Mouse (Mus musculus): ENCODE data around the gene Pex1. TPM values are rescaled to one million over a fixed set of nuclear protein-coding genes. Genes with fewer than 3 reads are reported as not detected.

Pex1 gene
- polyA plus RNA-seq, 1 experiment from 2014 or later, result 7.7 TPM

GRCm38 (mm10) chr5:3657085-3657484 lies 61.2 kb downstream of the Pex1 start, which contains the start of gene Gatad1:
Gene Gatad1 (minus strand): TSS chr5:3657185.
- 77% methylated on average over 5 of the region's 5 CpGs for WGBS
- Histone ChIP-seq H3K27me3 (replicated peaks; ENCODE audit: control insufficient read depth, insufficient read depth, low read length) (no peaks in the 10 kb centered on the region), H3K27ac (ENCODE audit: low read depth, low read length) (no peak within 1 kb of the TSS), H3K4me3 (ENCODE audit: low read depth, low read length) (no peak within 1 kb of the TSS), H3K36me3 (ENCODE audit: control insufficient read depth, insufficient read depth, low read length) (no peaks in the 10 kb centered on the region), H3K9me3 (ENCODE audit: control insufficient read depth, low read length) (no peaks in the 10 kb centered on the region), H3K4me2 (no peak within 1 kb of the TSS), H3K9ac (ENCODE audit: low read depth, low read length) (no peak within 1 kb of the TSS), H3K4me1 (replicated peaks; ENCODE audit: control insufficient read depth, insufficient read depth, low read length) (no peaks in the 10 kb centered on the region)
- DNase-seq (ENCODE audit: low spot score), result no peak
- ATAC-seq (replicated peaks; ENCODE audit: low FRiP score), result no peak

GRCm38 (mm10) chr5:3665225-3665624 lies 69.4 kb downstream of the Pex1 start:
- peaks cover 6% of the 10 kb centered on the region; the same call in 1 of the 2 replicates for H3K4me1 ChIP-seq (replicated peaks; ENCODE audit: control insufficient read depth, insufficient read depth, low read length)
- H3K27ac ChIP-seq (ENCODE audit: low read depth, low read length), result no peak overlapping the region
- no peaks in the 10 kb centered on the region for H3K36me3 ChIP-seq (ENCODE audit: control insufficient read depth, insufficient read depth, low read length)
- 90% methylated on average over 2 of the region's 2 CpGs for WGBS
- ATAC-seq (replicated peaks; ENCODE audit: low FRiP score), result no peak
- H3K9me3 ChIP-seq (ENCODE audit: control insufficient read depth, low read length), result no peaks in the 10 kb centered on the region
- H3K4me3 ChIP-seq (ENCODE audit: low read depth, low read length), result no peak overlapping the region
- DNase-seq (ENCODE audit: low spot score), result no peak
- H3K9ac ChIP-seq (ENCODE audit: low read depth, low read length), result no peak overlapping the region
- no peaks in the 10 kb centered on the region for H3K27me3 ChIP-seq (replicated peaks; ENCODE audit: control insufficient read depth, insufficient read depth, low read length)
- no peak overlapping the region for H3K4me2 ChIP-seq

GRCm38 (mm10) chr5:3666585-3666984 lies 70.7 kb downstream of the Pex1 start:
- no peaks in the 10 kb centered on the region for H3K36me3 ChIP-seq (ENCODE audit: control insufficient read depth, insufficient read depth, low read length)
- no peak overlapping the region for H3K9ac ChIP-seq (ENCODE audit: low read depth, low read length)
- H3K27me3 ChIP-seq (replicated peaks; ENCODE audit: control insufficient read depth, insufficient read depth, low read length), result no peaks in the 10 kb centered on the region
- H3K4me1 ChIP-seq (replicated peaks; ENCODE audit: control insufficient read depth, insufficient read depth, low read length), result peaks cover 6% of the 10 kb centered on the region; the same call in 1 of the 2 replicates
- WGBS, result 79% methylated on average over 12 of the region's 12 CpGs
- no peak for DNase-seq (ENCODE audit: low spot score)
- no peak overlapping the region for H3K4me2 ChIP-seq
- no peaks in the 10 kb centered on the region for H3K9me3 ChIP-seq (ENCODE audit: control insufficient read depth, low read length)
- ATAC-seq (replicated peaks; ENCODE audit: low FRiP score), result no peak
- H3K27ac ChIP-seq (ENCODE audit: low read depth, low read length), result no peak overlapping the region
- no peak overlapping the region for H3K4me3 ChIP-seq (ENCODE audit: low read depth, low read length)

- 44% methylated on average over 6 of the region's 6 CpGs for WGBS
- H3K4me2 ChIP-seq, result peak overlapping the region; percentile 31
- H3K9me3 ChIP-seq (ENCODE audit: control insufficient read depth, low read length), result no peaks in the 10 kb centered on the region
- H3K36me3 ChIP-seq (ENCODE audit: control insufficient read depth, insufficient read depth, low read length), result no peaks in the 10 kb centered on the region
- ATAC-seq (replicated peaks; ENCODE audit: low FRiP score) (peak; percentile 69), DNase-seq (ENCODE audit: low spot score) (no peak)
- no peaks in the 10 kb centered on the region for H3K27me3 ChIP-seq (replicated peaks; ENCODE audit: control insufficient read depth, insufficient read depth, low read length)
- H3K4me3 ChIP-seq (ENCODE audit: low read depth, low read length), result no peak overlapping the region
- no peak overlapping the region for H3K9ac ChIP-seq (ENCODE audit: low read depth, low read length)
- H3K27ac ChIP-seq (ENCODE audit: low read depth, low read length), result no peak overlapping the region
- peaks cover 6% of the 10 kb centered on the region; the same call in 1 of the 2 replicates for H3K4me1 ChIP-seq (replicated peaks; ENCODE audit: control insufficient read depth, insufficient read depth, low read length)
These were observed 74.2 kb downstream of the Pex1 start for GRCm38 (mm10) chr5:3669938-3670554.

Small RNAs within 50 kb of the gene (microRNA-seq; reads per million reads assigned to microRNA genes)
- not detected for gene Gm26238 (ENCODE audit: borderline number of aligned reads)

Other genes with a start within 250 kb of the Pex1 start
- 26.2 and 28.4 TPM in 2 replicates for gene Fam133b, start 52.2 kb upstream of the Pex1 start, polyA plus RNA-seq (2014; fragmentation: Nextera tagmentation; extraction: Ambion mirVana)
- gene 1700109H08Rik, start 24.5 kb upstream of the Pex1 start, polyA plus RNA-seq (2014; fragmentation: Nextera tagmentation; extraction: Ambion mirVana), result 1.8 and 3.1 TPM in 2 replicates
- 12.7 and 13.0 TPM in 2 replicates for gene Rbm48, start 519 bp downstream of the Pex1 start, polyA plus RNA-seq (2014; fragmentation: Nextera tagmentation; extraction: Ambion mirVana)
- not detected in 2 replicates for gene Tmbim7, start 55.1 kb downstream of the Pex1 start, polyA plus RNA-seq (2014; fragmentation: Nextera tagmentation; extraction: Ambion mirVana)
- 43.2 and 45.7 TPM in 2 replicates for gene Gatad1, start 61.1 kb downstream of the Pex1 start, polyA plus RNA-seq (2014; fragmentation: Nextera tagmentation; extraction: Ambion mirVana)
- 10.4 and 11.3 TPM in 2 replicates for gene Ankib1, start 206.9 kb downstream of the Pex1 start, polyA plus RNA-seq (2014; fragmentation: Nextera tagmentation; extraction: Ambion mirVana)
- gene Krit1, start 207.1 kb downstream of the Pex1 start, polyA plus RNA-seq (2014; fragmentation: Nextera tagmentation; extraction: Ambion mirVana), result 38.2 and 38.8 TPM in 2 replicates
- gene Lrrd1, start 249.1 kb downstream of the Pex1 start, polyA plus RNA-seq (2014; fragmentation: Nextera tagmentation; extraction: Ambion mirVana), result not detected in 2 replicates

Data from liver, embryonic 11.5 days (tissue).